Mouse (Mus musculus): ENCODE data around the gene Nap1l4. TPM values are rescaled to one million over a fixed set of nuclear protein-coding genes. Genes with fewer than 3 reads are reported as not detected.
"Not testable (repeated sequence)": the region's sequence is repeated elsewhere in the genome, so short reads cannot be mapped to it uniquely, and the experiment has no call there.

The Nap1l4 gene
- polyA plus RNA-seq, 1 experiment from 2014 or later = 348 TPM

DNA sequence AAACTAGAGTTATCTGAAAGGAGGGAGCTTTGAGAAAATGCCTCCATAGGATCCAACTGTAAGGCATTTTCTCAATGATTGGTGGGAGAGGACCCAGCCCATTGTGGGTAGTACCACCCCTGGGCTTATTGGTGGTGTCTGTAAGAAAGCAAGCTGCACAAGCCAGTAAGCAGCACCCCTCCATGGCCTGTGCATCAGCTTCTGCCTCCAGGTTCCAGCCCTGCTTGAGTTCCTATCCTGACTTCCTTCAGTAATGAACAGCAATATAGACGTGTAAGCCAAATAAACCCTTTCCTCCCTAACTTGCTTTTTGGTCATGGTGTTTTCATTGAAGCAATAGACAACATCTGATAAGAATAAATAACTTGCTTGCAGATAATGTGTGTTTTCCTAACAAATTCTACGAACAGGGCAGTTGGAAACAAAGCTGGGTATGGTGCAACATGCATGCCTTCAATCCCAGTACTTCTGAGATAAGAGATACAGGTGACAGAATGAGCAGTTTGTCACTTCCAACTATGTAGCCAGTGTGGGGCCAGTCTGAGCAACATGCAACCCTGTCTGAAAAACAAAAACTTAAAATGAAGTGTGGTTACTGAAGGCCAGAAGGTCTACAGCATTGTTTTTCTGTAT, 798 bp upstream of the Nap1l4 start:
- peaks cover 2% of the 10 kb centered on the region; the same call in 1 of the 2 replicates for H3K36me3 ChIP-seq (replicated peaks)
- H3K9me3 ChIP-seq = no peaks in the 10 kb centered on the region
- ATAC-seq (replicated peaks) = peak; percentile 22
- peaks cover 40% of the 10 kb centered on the region for H3K4me1 ChIP-seq
- H3K27me3 ChIP-seq (replicated peaks) = no peaks in the 10 kb centered on the region
- peak overlapping the region; percentile 88 for H3K4me3 ChIP-seq
- WGBS = 33% methylated on average over 2 of the region's 2 CpGs
- H3K4me2 ChIP-seq = peak overlapping the region; percentile 86
- peak overlapping the region; percentile 70 for H3K9ac ChIP-seq
- H3K27ac ChIP-seq = peak overlapping the region; percentile 87

DNA sequence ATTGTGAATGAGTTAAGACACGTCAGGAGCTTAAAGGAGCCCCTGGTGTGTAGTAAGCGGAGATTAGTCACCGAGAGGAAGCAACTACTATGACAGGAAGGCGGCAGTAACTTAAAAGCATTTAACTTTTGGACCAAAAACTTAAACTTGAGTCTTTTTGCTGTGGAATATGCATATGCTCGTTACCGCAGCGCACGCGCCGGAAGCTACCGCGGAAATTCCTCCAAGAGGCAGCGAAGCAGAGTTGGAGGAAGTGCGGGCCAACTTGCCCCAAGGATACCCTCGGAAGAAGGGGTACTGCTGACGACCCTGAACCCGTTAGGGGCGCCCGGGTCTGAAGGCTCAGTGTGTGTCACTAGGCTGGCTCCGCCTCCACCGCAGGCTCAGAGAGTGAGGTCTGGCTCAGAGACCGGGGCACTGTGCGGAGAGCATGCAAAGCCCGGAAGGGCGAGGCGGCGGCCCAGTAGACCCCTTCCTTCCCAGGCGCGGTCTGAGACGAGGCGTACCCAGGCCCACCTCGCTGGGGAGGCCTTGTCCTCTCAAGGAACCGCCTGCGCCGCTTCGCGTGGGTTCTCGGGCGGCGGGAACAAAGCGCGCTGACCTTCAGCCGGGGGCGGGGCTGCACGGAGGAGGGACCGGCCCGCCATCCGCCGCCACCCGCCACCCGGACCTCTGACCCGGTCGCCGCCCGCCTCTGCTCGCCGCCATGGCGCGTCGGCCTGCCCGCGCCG, 510 bp downstream of the Nap1l4 start:
- no peaks in the 10 kb centered on the region for H3K27me3 ChIP-seq (replicated peaks)
- H3K27ac ChIP-seq = peak overlapping the region; percentile 87
- under 1% methylated on average over 53 of the region's 63 CpGs for WGBS
- no peaks in the 10 kb centered on the region for H3K9me3 ChIP-seq
- no peaks in the 10 kb centered on the region for H3K36me3 ChIP-seq (replicated peaks)
- peak overlapping the region; percentile 71 for H3K4me2 ChIP-seq
- peak overlapping the region; percentile 91 for H3K9ac ChIP-seq
- peaks cover 42% of the 10 kb centered on the region for H3K4me1 ChIP-seq
- H3K4me3 ChIP-seq = peak overlapping the region; percentile 88
- ATAC-seq (replicated peaks) = peak; percentile 80

DNA sequence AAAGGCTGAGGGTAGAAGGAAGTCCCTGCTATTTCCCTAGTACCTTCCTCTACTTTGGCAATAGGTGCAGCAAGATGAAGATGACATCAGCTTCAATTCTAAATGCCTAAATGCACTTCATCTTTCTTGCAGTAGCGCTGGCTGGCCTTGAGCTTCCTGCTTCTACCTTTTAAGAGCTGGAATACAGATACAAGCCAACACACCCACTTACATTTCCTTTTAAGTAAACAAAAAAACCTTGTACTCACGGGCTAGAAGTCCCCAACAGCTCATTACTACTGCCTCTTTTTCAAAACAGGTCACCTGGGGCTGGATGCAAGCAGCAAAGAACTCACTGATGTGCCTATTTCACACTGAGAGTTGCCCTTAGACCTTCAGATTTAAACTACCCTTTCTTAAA, 2.4 kb downstream of the Nap1l4 start:
- Histone ChIP-seq H3K27ac (no peak overlapping the region), H3K36me3 (replicated peaks) (no peaks in the 10 kb centered on the region), H3K27me3 (replicated peaks) (no peaks in the 10 kb centered on the region), H3K9me3 (no peaks in the 10 kb centered on the region), H3K4me3 (no peak overlapping the region), H3K4me1 (peaks cover 57% of the 10 kb centered on the region), H3K4me2 (no peak overlapping the region), H3K9ac (peak overlapping the region; percentile 1; the same call in 1 of the 2 replicates)
- ATAC-seq (replicated peaks) = no peak
- 76% methylated on average over 2 of the region's 2 CpGs for WGBS

DNA sequence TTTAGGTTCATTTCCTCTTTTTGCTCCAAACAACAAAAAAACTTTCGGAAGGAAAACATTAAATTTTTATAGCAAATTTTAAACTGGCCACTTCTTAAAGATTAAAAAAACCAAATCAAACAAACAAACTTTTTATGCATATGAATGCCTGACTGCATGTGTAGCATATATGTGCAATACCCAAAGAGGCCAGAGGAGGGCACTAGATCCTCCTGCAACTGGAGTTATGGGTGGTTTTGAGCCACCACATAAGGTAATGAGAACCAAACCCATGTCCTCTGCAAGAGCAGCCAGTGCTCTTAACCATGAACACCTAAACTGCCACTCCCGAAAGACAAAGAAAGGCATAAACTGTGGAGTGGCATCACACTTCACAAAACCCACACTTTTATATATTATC, 4.5 kb downstream of the Nap1l4 start:
- WGBS = 92% methylated on average over 2 of the region's 2 CpGs
- no peaks in the 10 kb centered on the region for H3K36me3 ChIP-seq (replicated peaks)
- H3K9me3 ChIP-seq = no peaks in the 10 kb centered on the region
- H3K27me3 ChIP-seq (replicated peaks) = no peaks in the 10 kb centered on the region
- H3K4me3 ChIP-seq = no peak overlapping the region
- no peak overlapping the region for H3K27ac ChIP-seq
- ATAC-seq (replicated peaks) = no peak
- no peak overlapping the region for H3K9ac ChIP-seq
- no peak overlapping the region for H3K4me2 ChIP-seq
- H3K4me1 ChIP-seq = peaks cover 57% of the 10 kb centered on the region

DNA sequence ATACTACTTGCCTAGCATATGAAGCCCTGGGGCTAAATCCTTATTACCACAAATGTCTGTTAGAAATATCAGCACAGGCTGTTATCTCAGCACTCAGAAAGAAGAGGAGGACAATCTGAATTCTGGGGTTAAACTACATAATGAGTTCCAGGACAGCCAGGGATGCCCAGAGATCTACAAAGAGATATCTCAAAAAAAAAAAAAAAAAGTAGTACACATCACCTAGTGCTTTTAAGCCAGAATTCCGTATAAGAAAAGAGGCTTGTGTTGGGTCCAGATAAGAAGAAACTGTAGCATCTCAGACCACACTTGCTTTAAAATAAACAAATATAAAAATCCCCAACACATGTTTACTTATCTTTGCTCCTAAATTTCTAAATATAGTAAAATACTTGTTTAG, 10.2 kb downstream of the Nap1l4 start:
- 79% methylated on average over 1 of the region's 1 CpGs for WGBS
- Histone ChIP-seq H3K36me3 (replicated peaks) (peaks cover 39% of the 10 kb centered on the region), H3K4me1 (peaks cover 23% of the 10 kb centered on the region), H3K4me3 (no peak overlapping the region), H3K27ac (no peak overlapping the region), H3K27me3 (replicated peaks) (no peaks in the 10 kb centered on the region), H3K9me3 (no peaks in the 10 kb centered on the region), H3K9ac (no peak overlapping the region), H3K4me2 (no peak overlapping the region)
- ATAC-seq (replicated peaks) = no peak

DNA sequence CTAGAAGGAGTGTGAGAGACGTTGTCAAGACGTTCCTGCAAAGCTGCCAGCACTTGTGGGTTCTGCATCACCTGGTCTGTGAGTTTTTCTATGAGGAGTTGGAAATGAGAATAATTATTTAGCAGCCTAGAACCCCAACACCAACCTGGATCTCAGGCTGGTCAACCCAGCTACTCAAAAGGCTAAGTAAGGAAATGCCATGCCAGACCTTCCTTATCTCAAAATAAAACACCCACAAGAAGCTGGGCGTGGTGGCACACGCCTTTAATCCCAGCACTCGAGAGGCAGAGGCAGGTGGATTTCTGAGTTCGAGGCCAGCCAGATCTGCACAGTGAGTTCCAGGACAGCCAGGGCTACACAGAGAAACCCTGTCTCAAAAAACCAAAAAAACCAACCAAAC, 10.7 kb downstream of the Nap1l4 start:
- Histone ChIP-seq H3K36me3 (replicated peaks) (peaks cover 44% of the 10 kb centered on the region), H3K4me1 (peaks cover 19% of the 10 kb centered on the region)
- not testable (repeated sequence) for H3K9me3 ChIP-seq; ATAC-seq (replicated peaks); H3K27me3 ChIP-seq (replicated peaks); H3K9ac ChIP-seq; H3K27ac ChIP-seq; H3K4me2 ChIP-seq; H3K4me3 ChIP-seq
- 91% methylated on average over 6 of the region's 6 CpGs for WGBS

DNA sequence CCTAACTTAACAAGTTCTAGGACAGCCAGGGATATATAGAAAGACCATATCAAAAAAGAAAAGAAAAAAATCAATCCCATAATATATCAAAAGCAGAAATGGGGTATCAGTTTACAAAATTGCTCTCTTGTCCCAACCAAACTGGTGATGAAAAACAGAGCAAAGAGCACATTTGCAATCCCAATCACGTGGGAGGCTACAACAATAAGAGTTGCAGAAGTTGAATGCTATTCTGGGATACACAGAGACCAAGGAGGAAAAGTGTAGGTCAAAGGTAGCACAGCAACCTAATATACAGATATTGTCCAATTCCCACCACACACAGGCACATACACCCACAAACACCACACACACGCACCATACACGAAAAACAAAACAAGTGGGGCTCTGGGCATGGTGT, 12.7 kb downstream of the Nap1l4 start:
- Histone ChIP-seq H3K27ac (no peak overlapping the region), H3K4me2 (no peak overlapping the region), H3K36me3 (replicated peaks) (peaks cover 55% of the 10 kb centered on the region), H3K4me3 (no peak overlapping the region), H3K27me3 (replicated peaks) (no peaks in the 10 kb centered on the region), H3K9me3 (no peaks in the 10 kb centered on the region), H3K9ac (no peak overlapping the region), H3K4me1 (0 out of 2 replicates have a peak, but pooled peaks cover 2% of the 10 kb centered on the region)
- WGBS = 90% methylated on average over 3 of the region's 3 CpGs
- no peak for ATAC-seq (replicated peaks)

DNA sequence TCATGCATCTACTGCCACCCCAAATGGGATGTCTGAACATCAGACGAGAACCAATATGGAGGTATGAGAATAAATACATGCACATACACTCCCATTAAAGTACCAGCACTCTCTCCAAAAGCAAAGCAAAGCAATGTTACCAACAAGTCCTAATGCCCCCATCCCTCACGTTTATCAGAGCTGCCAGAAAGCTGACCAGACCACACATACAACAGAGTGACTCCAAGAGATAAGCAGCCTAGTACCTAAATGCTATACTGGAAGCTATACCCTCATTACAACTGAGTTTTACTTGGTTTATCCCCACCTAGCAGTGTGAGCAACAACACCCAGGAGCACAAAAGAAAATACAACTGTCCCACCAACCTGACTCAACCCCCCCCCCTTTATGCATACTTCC, 15.6 kb downstream of the Nap1l4 start:
- H3K4me3 ChIP-seq = no peak overlapping the region
- no peak for ATAC-seq (replicated peaks)
- no peak overlapping the region for H3K27ac ChIP-seq
- H3K4me1 ChIP-seq = no peaks in the 10 kb centered on the region
- no peaks in the 10 kb centered on the region for H3K27me3 ChIP-seq (replicated peaks)
- peaks cover 73% of the 10 kb centered on the region for H3K36me3 ChIP-seq (replicated peaks)
- H3K4me2 ChIP-seq = no peak overlapping the region
- H3K9ac ChIP-seq = no peak overlapping the region
- no peaks in the 10 kb centered on the region for H3K9me3 ChIP-seq
- WGBS = 93% methylated on average over 2 of the region's 2 CpGs

DNA sequence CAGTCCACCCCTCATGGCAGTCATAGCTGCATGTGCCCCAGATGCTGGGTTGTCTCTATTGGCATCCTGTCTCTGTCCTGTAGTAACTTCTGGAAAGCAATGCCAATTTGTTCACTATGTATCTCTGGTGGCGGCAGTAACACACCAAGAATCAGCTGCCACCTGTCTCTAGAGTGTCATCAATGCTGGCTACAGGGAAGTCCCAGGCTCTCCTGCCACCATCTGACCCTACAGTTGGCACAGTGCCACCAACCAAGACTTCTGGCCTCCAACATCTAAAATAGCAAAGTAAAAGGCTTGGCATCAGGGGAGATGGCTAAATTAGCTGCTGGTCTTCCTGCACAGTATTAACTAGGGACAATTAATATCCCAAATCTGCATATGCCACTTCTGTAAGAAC, 16.5 kb downstream of the Nap1l4 start:
- no peak overlapping the region for H3K4me2 ChIP-seq
- no peak overlapping the region for H3K9ac ChIP-seq
- no peaks in the 10 kb centered on the region for H3K9me3 ChIP-seq
- no peaks in the 10 kb centered on the region for H3K27me3 ChIP-seq (replicated peaks)
- peaks cover 67% of the 10 kb centered on the region for H3K36me3 ChIP-seq (replicated peaks)
- H3K4me1 ChIP-seq = no peaks in the 10 kb centered on the region
- no peak overlapping the region for H3K27ac ChIP-seq
- no peak overlapping the region for H3K4me3 ChIP-seq
- ATAC-seq (replicated peaks) = no peak
- 88% methylated on average over 1 of the region's 1 CpGs for WGBS

DNA sequence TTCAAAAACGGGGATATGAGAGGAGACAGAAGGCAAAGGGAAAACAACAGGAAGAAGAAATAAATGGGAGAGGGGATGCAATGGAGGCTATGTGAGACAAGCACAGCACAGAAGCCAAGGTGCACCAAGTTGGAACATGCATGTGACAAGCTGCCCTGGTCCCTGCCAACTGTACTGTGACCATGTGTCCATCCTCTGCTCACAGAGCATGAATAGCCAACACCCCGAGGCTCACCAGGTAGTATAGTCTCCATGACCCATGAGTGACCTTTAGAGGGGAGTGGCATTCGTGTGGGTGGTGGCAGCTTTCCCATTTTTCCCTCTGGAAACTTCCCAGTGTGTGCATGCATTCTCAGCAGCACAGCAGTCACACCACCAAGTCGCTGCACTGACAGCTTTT, 29.6 kb downstream of the Nap1l4 start:
- WGBS = 86% methylated on average over 4 of the region's 4 CpGs

DNA sequence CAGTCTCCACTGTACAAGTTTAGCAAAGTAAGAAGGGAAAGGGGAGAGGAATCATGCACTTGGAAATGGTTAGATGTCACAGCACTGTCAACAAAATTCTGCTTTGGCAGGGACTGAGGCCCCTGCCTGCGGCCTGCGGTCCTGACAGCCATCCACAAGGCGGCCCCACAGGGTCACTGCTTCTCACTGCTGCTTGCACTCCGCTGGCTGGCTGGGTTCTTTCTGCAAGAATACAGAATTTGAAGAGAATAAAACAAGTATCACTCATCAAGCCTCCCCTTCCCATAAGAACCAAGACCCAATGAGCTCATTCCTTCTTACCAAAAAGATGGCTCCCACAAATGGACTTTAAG, 34.5 kb downstream of the Nap1l4 start:
- Histone ChIP-seq H3K4me2 (no peak overlapping the region), H3K9ac (no peak overlapping the region), H3K27ac (no peak overlapping the region), H3K9me3 (no peaks in the 10 kb centered on the region), H3K36me3 (replicated peaks) (peaks cover 51% of the 10 kb centered on the region), H3K4me1 (no peaks in the 10 kb centered on the region), H3K27me3 (replicated peaks) (no peaks in the 10 kb centered on the region), H3K4me3 (no peak overlapping the region)
- ATAC-seq (replicated peaks) = no peak
- 92% methylated on average over 4 of the region's 4 CpGs for WGBS

More for the DNA sequence above, 29.6 kb downstream of the Nap1l4 start:
- Histone ChIP-seq H3K9me3 (no peaks in the 10 kb centered on the region), H3K9ac (no peak overlapping the region), H3K4me2 (no peak overlapping the region), H3K4me3 (no peak overlapping the region), H3K4me1 (no peaks in the 10 kb centered on the region), H3K27me3 (replicated peaks) (no peaks in the 10 kb centered on the region), H3K36me3 (replicated peaks) (peaks cover 73% of the 10 kb centered on the region), H3K27ac (no peak overlapping the region)
- no peak for ATAC-seq (replicated peaks)

DNA sequence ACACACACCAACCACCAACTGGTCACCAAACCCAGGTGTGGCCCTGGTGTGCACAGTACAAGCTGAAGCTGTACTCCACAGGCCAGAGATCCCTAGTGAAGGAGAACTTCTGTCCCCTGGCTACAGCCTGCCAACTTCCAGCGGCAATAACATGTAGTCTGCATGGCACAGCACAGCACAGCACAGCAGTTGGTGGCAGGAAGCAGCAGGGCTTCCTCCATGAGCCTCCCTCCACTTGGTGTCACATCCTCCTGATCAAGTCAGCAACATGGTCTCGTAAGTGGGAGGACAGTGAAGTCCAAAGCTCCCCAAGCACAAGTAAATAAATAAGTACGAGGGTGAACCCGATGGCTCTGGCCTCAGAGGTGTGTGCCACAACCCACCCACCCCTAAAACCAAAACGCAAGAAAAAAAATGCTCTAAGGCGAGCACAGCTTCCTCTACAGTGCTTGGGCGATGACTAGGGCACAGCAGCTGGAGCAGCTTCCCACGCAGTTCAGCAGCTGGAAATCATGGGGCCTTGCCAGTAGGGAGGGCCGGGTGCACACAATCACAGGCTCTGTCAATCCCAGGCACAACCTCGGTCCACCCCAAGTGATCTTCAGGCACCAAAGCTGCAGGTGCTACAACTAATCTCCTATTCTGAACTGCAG, 35.0 kb downstream of the Nap1l4 start:
- no peaks in the 10 kb centered on the region for H3K4me1 ChIP-seq
- H3K27ac ChIP-seq = no peak overlapping the region
- no peak overlapping the region for H3K4me2 ChIP-seq
- H3K9me3 ChIP-seq = no peaks in the 10 kb centered on the region
- no peak for ATAC-seq (replicated peaks)
- H3K9ac ChIP-seq = no peak overlapping the region
- 93% methylated on average over 10 of the region's 10 CpGs for WGBS
- no peak overlapping the region for H3K4me3 ChIP-seq
- no peaks in the 10 kb centered on the region for H3K27me3 ChIP-seq (replicated peaks)
- H3K36me3 ChIP-seq (replicated peaks) = peaks cover 46% of the 10 kb centered on the region

DNA sequence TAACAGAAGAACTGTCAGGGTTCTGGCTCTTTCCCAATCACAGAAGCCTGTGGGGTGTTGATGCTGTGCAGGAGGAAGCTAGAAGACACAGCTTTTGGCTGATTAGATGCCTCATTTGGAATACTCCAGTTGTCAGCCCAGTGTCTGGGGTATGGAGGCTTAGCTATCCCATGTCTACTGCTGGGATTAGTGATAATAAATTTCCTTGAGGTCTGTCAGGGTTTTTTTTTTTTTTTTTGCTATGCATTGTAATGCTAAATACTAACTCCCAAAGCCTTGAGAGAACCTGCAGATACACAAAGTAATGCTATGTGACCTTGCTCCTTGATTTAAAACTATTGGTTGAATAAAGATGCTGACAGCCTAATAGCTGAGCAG, 37.6 kb downstream of the Nap1l4 start:
- H3K4me2 ChIP-seq = no peak overlapping the region
- no peaks in the 10 kb centered on the region for H3K27me3 ChIP-seq (replicated peaks)
- H3K27ac ChIP-seq = no peak overlapping the region
- H3K4me1 ChIP-seq = no peaks in the 10 kb centered on the region
- H3K4me3 ChIP-seq = no peak overlapping the region
- H3K9ac ChIP-seq = no peak overlapping the region
- peaks cover 29% of the 10 kb centered on the region for H3K36me3 ChIP-seq (replicated peaks)
- no peaks in the 10 kb centered on the region for H3K9me3 ChIP-seq
- ATAC-seq (replicated peaks) = no peak
